Mouse (Mus musculus): ENCODE measurements at regions not wholly inside any gene's neighbourhood (a gene's known extent, or its start where the extent isn't known, plus 50 kb on each side); places are given as distances from the start of the nearest gene placed in this dataset.

GRCm38 (mm10) chr2:168423551-168423950, 142.0 kb upstream of the Kcng1 start:
- TF ChIP-seq CTCF (IDR thresholded peaks at IDR 0.05; ENCODE audit: insufficient read depth, low read length) (peak; percentile 14; the same call in 1 of the 2 replicates), POLR2A (IDR thresholded peaks at IDR 0.05; ENCODE audit: borderline replicate concordance, extremely low read depth, low read depth, low read length) (no peak)

All from lung, adult 2 months (tissue).